Mouse (Mus musculus): ENCODE results near the gene Ublcp1. TPM values are rescaled to one million over a fixed set of nuclear protein-coding genes. Genes with fewer than 3 reads are reported as not detected.

Gene Ublcp1
- polyA plus RNA-seq, 1 experiment = 111 TPM

- TF ChIP-seq POLR2A (IDR thresholded peaks at IDR 0.05; ENCODE audit: borderline replicate concordance, insufficient read depth, low read length) (no peak), CTCF (IDR thresholded peaks at IDR 0.05; ENCODE audit: borderline replicate concordance, insufficient read depth, low read depth, low read length) (no peak)
- Histone ChIP-seq H3K4me3 (replicated peaks; ENCODE audit: insufficient read depth, low read depth, low read length) (no peak overlapping the region), H3K27me3 (ENCODE audit: control insufficient read depth, insufficient read depth, low read length) (no peaks in the 10 kb centered on the region), H3K4me1 (ENCODE audit: control insufficient read depth, insufficient read depth, low read length) (no peaks in the 10 kb centered on the region), H3K27ac (ENCODE audit: insufficient read depth, low read length) (no peak overlapping the region)
- no peak for DNase-seq
- WGBS = 93% methylated on average over 2 of the region's 2 CpGs
Measured at GRCm38 (mm10) chr11:44501477-44501876, 31.2 kb upstream of the Ublcp1 start.

- Histone ChIP-seq H3K4me1 (ENCODE audit: control insufficient read depth, insufficient read depth, low read length) (no peaks in the 10 kb centered on the region), H3K27me3 (ENCODE audit: control insufficient read depth, insufficient read depth, low read length) (no peaks in the 10 kb centered on the region), H3K4me3 (replicated peaks; ENCODE audit: insufficient read depth, low read depth, low read length) (no peak overlapping the region), H3K27ac (ENCODE audit: insufficient read depth, low read length) (no peak overlapping the region)
- 84% methylated on average over 7 of the region's 7 CpGs for WGBS
- DNase-seq = no peak
- TF ChIP-seq CTCF (IDR thresholded peaks at IDR 0.05; ENCODE audit: borderline replicate concordance, insufficient read depth, low read depth, low read length) (no peak), POLR2A (IDR thresholded peaks at IDR 0.05; ENCODE audit: borderline replicate concordance, insufficient read depth, low read length) (no peak)
Measured at GRCm38 (mm10) chr11:44500966-44501365, 30.7 kb upstream of the Ublcp1 start.

GRCm38 (mm10) chr11:44498412-44499272 is 28.3 kb upstream of the Ublcp1 start:
- WGBS = 74% methylated on average over 13 of the region's 13 CpGs
- DNase-seq = no peak
- Histone ChIP-seq H3K4me3 (replicated peaks; ENCODE audit: insufficient read depth, low read depth, low read length) (no peak overlapping the region), H3K27me3 (ENCODE audit: control insufficient read depth, insufficient read depth, low read length) (no peaks in the 10 kb centered on the region), H3K27ac (ENCODE audit: insufficient read depth, low read length) (no peak overlapping the region), H3K4me1 (ENCODE audit: control insufficient read depth, insufficient read depth, low read length) (no peaks in the 10 kb centered on the region)
- TF ChIP-seq CTCF (IDR thresholded peaks at IDR 0.05; ENCODE audit: borderline replicate concordance, insufficient read depth, low read depth, low read length) = no peak
- TF ChIP-seq POLR2A (IDR thresholded peaks at IDR 0.05; ENCODE audit: borderline replicate concordance, insufficient read depth, low read length) = no peak

- Histone ChIP-seq H3K27me3 (ENCODE audit: control insufficient read depth, insufficient read depth, low read length) (no peaks in the 10 kb centered on the region), H3K4me3 (replicated peaks; ENCODE audit: insufficient read depth, low read depth, low read length) (no peak overlapping the region), H3K27ac (ENCODE audit: insufficient read depth, low read length) (no peak overlapping the region), H3K4me1 (ENCODE audit: control insufficient read depth, insufficient read depth, low read length) (no peaks in the 10 kb centered on the region)
- no peak for TF ChIP-seq POLR2A (IDR thresholded peaks at IDR 0.05; ENCODE audit: borderline replicate concordance, insufficient read depth, low read length)
- TF ChIP-seq CTCF (IDR thresholded peaks at IDR 0.05; ENCODE audit: borderline replicate concordance, insufficient read depth, low read depth, low read length) = no peak
- 37% methylated on average over 3 of the region's 3 CpGs for WGBS
- no peak for DNase-seq
Measured at GRCm38 (mm10) chr11:44496217-44496616, 25.9 kb upstream of the Ublcp1 start.

GRCm38 (mm10) chr11:44494643-44495323 is 24.5 kb upstream of the Ublcp1 start:
- Histone ChIP-seq H3K4me3 (replicated peaks; ENCODE audit: insufficient read depth, low read depth, low read length) (no peak overlapping the region), H3K27ac (ENCODE audit: insufficient read depth, low read length) (no peak overlapping the region), H3K4me1 (ENCODE audit: control insufficient read depth, insufficient read depth, low read length) (no peaks in the 10 kb centered on the region), H3K27me3 (ENCODE audit: control insufficient read depth, insufficient read depth, low read length) (no peaks in the 10 kb centered on the region)
- WGBS = 75% methylated on average over 5 of the region's 5 CpGs
- DNase-seq = no peak
- no peak for TF ChIP-seq POLR2A (IDR thresholded peaks at IDR 0.05; ENCODE audit: borderline replicate concordance, insufficient read depth, low read length)
- TF ChIP-seq CTCF (IDR thresholded peaks at IDR 0.05; ENCODE audit: borderline replicate concordance, insufficient read depth, low read depth, low read length) = no peak

- Histone ChIP-seq H3K27ac (ENCODE audit: insufficient read depth, low read length) (no peak overlapping the region), H3K27me3 (ENCODE audit: control insufficient read depth, insufficient read depth, low read length) (no peaks in the 10 kb centered on the region), H3K4me3 (replicated peaks; ENCODE audit: insufficient read depth, low read depth, low read length) (no peak overlapping the region), H3K4me1 (ENCODE audit: control insufficient read depth, insufficient read depth, low read length) (no peaks in the 10 kb centered on the region)
- WGBS = 96% methylated on average over 1 of the region's 1 CpGs
- no peak for DNase-seq
- TF ChIP-seq CTCF (IDR thresholded peaks at IDR 0.05; ENCODE audit: borderline replicate concordance, insufficient read depth, low read depth, low read length) (no peak), POLR2A (IDR thresholded peaks at IDR 0.05; ENCODE audit: borderline replicate concordance, insufficient read depth, low read length) (no peak)
Measured at GRCm38 (mm10) chr11:44489117-44489516, 18.8 kb upstream of the Ublcp1 start.

GRCm38 (mm10) chr11:44485089-44485736 is 14.9 kb upstream of the Ublcp1 start:
- TF ChIP-seq CTCF (IDR thresholded peaks at IDR 0.05; ENCODE audit: borderline replicate concordance, insufficient read depth, low read depth, low read length) = no peak
- TF ChIP-seq POLR2A (IDR thresholded peaks at IDR 0.05; ENCODE audit: borderline replicate concordance, insufficient read depth, low read length) = no peak
- H3K4me3 ChIP-seq (replicated peaks; ENCODE audit: insufficient read depth, low read depth, low read length) = no peak overlapping the region
- H3K27me3 ChIP-seq (ENCODE audit: control insufficient read depth, insufficient read depth, low read length) = no peaks in the 10 kb centered on the region
- 93% methylated on average over 7 of the region's 7 CpGs for WGBS
- no peaks in the 10 kb centered on the region for H3K4me1 ChIP-seq (ENCODE audit: control insufficient read depth, insufficient read depth, low read length)
- H3K27ac ChIP-seq (ENCODE audit: insufficient read depth, low read length) = no peak overlapping the region
- no peak for DNase-seq

All from cerebellum, adult 2 months (tissue).